Mouse (Mus musculus) midbrain, embryonic 14.5 days (tissue): ENCODE results near the gene Fkrp. TPM values are rescaled to one million over a fixed set of nuclear protein-coding genes. Genes with fewer than 3 reads are reported as not detected.

Experiments
- ATAC-seq: fragments of 200-750 bp; cut with Nextera tagmentation; 2 replicates; pipeline ENCODE4 v1.8.0; 2017; ENCODE audit warnings: moderate number of reproducible peaks, moderate library complexity; ENCODE audit not compliant: low FRiP score, low TSS enrichment
- DNase-seq: peaks from one replicate; pipeline ENCODE4 v3.0.0-alpha.2; 2015
- H3K27ac ChIP-seq: fragments of 300-500 bp; sonication (generic); replicated peaks from 2 replicates; pipeline ENCODE4 v1.5.1; 2014; ENCODE audit warnings: mild to moderate bottlenecking, low read depth, low read length, moderate library complexity
- H3K27me3 ChIP-seq: fragments of 300-500 bp; sonication (generic); 2 replicates; pipeline ENCODE4 v1.6.1; 2014; ENCODE audit warnings: low read length, control low read depth, mixed read lengths; ENCODE audit not compliant: control insufficient read depth, insufficient read depth
- H3K36me3 ChIP-seq: fragments of 300-500 bp; sonication (generic); 2 replicates; pipeline ENCODE4 v1.6.1; 2014; ENCODE audit warnings: low read length, control low read depth; ENCODE audit not compliant: control insufficient read depth, insufficient read depth
- H3K4me1 ChIP-seq: fragments of 300-500 bp; sonication (generic); 2 replicates; pipeline ENCODE4 v1.6.1; 2014; ENCODE audit warnings: mild to moderate bottlenecking, antibody characterized with exemption, low read length, control low read depth; ENCODE audit not compliant: control insufficient read depth, insufficient read depth
- H3K4me2 ChIP-seq: fragments of 300-500 bp; sonication (generic); 2 replicates; pipeline ENCODE4 v1.6.1; 2014; ENCODE audit warnings: mild to moderate bottlenecking, low read length, moderate library complexity
- H3K4me3 ChIP-seq: fragments of 300-500 bp; sonication (generic); replicated peaks from 2 replicates; pipeline ENCODE4 v1.5.1; 2014; ENCODE audit warnings: low read depth, low read length
- H3K9ac ChIP-seq: fragments of 300-500 bp; sonication (generic); replicated peaks from 2 replicates; pipeline ENCODE4 v1.6.1; 2014; ENCODE audit warnings: mild to moderate bottlenecking, low read length, moderate library complexity
- H3K9me3 ChIP-seq: fragments of 300-500 bp; sonication (generic); 2 replicates; pipeline ENCODE4 v1.6.1; 2016; ENCODE audit warnings: low read length, control low read depth, mixed read lengths; ENCODE audit not compliant: control insufficient read depth
- WGBS: fragments of 180-500 bp; shearing (Covaris S2); extraction: QIAGEN DNeasy Blood & Tissue Kit; methylation state at CpG from one replicate; pipeline ENCODE4 v1.1.7; 2014; 5-methylcytosine and 5-hydroxymethylcytosine counted together
- polyA plus RNA-seq: library from polyadenylated mRNA; unstranded; fragments of >200 nt; fragmentation: Nextera tagmentation; extraction: Ambion mirVana; gene quantifications from 2 replicates; pipeline ENCODE4 v1.2.1, GENCODE M21; 2014

Gene Fkrp
- polyA plus RNA-seq, 1 experiment from 2014 or later: 48.7 TPM

- WGBS: 77% methylated on average over 4 of the region's 4 CpGs
- Histone ChIP-seq H3K27me3 (no peaks in the 10 kb centered on the region), H3K27ac (no peak overlapping the region), H3K4me3 (no peak overlapping the region), H3K4me2 (no peak overlapping the region), H3K9me3 (no peaks in the 10 kb centered on the region), H3K4me1 (peaks cover 43% of the 10 kb centered on the region), H3K36me3 (peaks cover 43% of the 10 kb centered on the region), H3K9ac (no peak overlapping the region)
- no peak for ATAC-seq
- no peak for DNase-seq
These were observed 5.2 kb upstream of the Fkrp start for GRCm38 (mm10) chr7:16821669-16822101.

- Histone ChIP-seq H3K4me2 (0 out of 2 replicates have a peak overlapping the region, but pooled peaks have one; percentile 7), H3K9me3 (no peaks in the 10 kb centered on the region), H3K9ac (no peak overlapping the region), H3K4me1 (peaks cover 43% of the 10 kb centered on the region), H3K4me3 (no peak overlapping the region), H3K36me3 (peaks cover 38% of the 10 kb centered on the region), H3K27ac (no peak overlapping the region), H3K27me3 (no peaks in the 10 kb centered on the region)
- whole genome bisulfite sequencing: 41% methylated on average over 3 of the region's 3 CpGs
- no peak for ATAC-seq
- no peak for DNase-seq
These were observed 4.6 kb upstream of the Fkrp start for GRCm38 (mm10) chr7:16821091-16821490.

GRCm38 (mm10) chr7:16820271-16820763, 3.8 kb upstream of the Fkrp start:
- H3K27me3 ChIP-seq: no peaks in the 10 kb centered on the region
- H3K9ac ChIP-seq: no peak overlapping the region
- H3K36me3 ChIP-seq: peaks cover 30% of the 10 kb centered on the region
- WGBS: 73% methylated on average over 5 of the region's 5 CpGs
- H3K4me2 ChIP-seq: no peak overlapping the region
- H3K4me3 ChIP-seq: no peak overlapping the region
- H3K9me3 ChIP-seq: no peaks in the 10 kb centered on the region
- H3K4me1 ChIP-seq: peaks cover 47% of the 10 kb centered on the region
- ATAC-seq (no peak), DNase-seq (no peak)
- H3K27ac ChIP-seq: no peak overlapping the region

- 72% methylated on average over 5 of the region's 5 CpGs for WGBS
- H3K27ac ChIP-seq: no peak overlapping the region
- peaks cover 52% of the 10 kb centered on the region for H3K4me1 ChIP-seq
- no peak overlapping the region for H3K4me3 ChIP-seq
- no peaks in the 10 kb centered on the region for H3K27me3 ChIP-seq
- DNase-seq: no peak
- no peak for ATAC-seq
- no peaks in the 10 kb centered on the region for H3K9me3 ChIP-seq
- no peak overlapping the region for H3K9ac ChIP-seq
- 0 out of 2 replicates have a peak overlapping the region, but pooled peaks have one; percentile 1 for H3K4me2 ChIP-seq
- H3K36me3 ChIP-seq: peaks cover 25% of the 10 kb centered on the region
These were observed 3.3 kb upstream of the Fkrp start for GRCm38 (mm10) chr7:16819794-16820193.

GRCm38 (mm10) chr7:16817693-16818092, 1.2 kb upstream of the Fkrp start:
- Histone ChIP-seq H3K9me3 (no peaks in the 10 kb centered on the region), H3K36me3 (peaks cover 8% of the 10 kb centered on the region; the same call in 1 of the 2 replicates), H3K4me3 (peak overlapping the region; percentile 98), H3K4me2 (peak overlapping the region; percentile 91), H3K4me1 (peaks cover 67% of the 10 kb centered on the region), H3K27ac (peak overlapping the region; percentile 100; the same call in 1 of the 2 replicates), H3K27me3 (peaks cover 1% of the 10 kb centered on the region; the same call in 1 of the 2 replicates), H3K9ac (peak overlapping the region; percentile 99)
- DNase-seq (no peak), ATAC-seq (no peak)
- WGBS: 34% methylated on average over 3 of the region's 3 CpGs

- WGBS: under 1% methylated on average over 51 of the region's 55 CpGs
- peak overlapping the region; percentile 99 for H3K9ac ChIP-seq
- peaks cover 7% of the 10 kb centered on the region; the same call in 1 of the 2 replicates for H3K27me3 ChIP-seq
- peak overlapping the region; percentile 91 for H3K4me2 ChIP-seq
- H3K36me3 ChIP-seq: 0 out of 2 replicates have a peak, but pooled peaks cover 3% of the 10 kb centered on the region
- H3K27ac ChIP-seq: peak overlapping the region; percentile 100
- H3K4me1 ChIP-seq: peaks cover 71% of the 10 kb centered on the region
- H3K9me3 ChIP-seq: no peaks in the 10 kb centered on the region
- H3K4me3 ChIP-seq: peak overlapping the region; percentile 98
- DNase-seq (peak; percentile 98), ATAC-seq (peak; percentile 81)
These were observed 456 bp downstream of the Fkrp start for GRCm38 (mm10) chr7:16816078-16816474.

- ATAC-seq (peak; percentile 84), DNase-seq (peak; percentile 91)
- Histone ChIP-seq H3K36me3 (0 out of 2 replicates have a peak, but pooled peaks cover 3% of the 10 kb centered on the region), H3K27me3 (peaks cover 7% of the 10 kb centered on the region; the same call in 1 of the 2 replicates), H3K27ac (peak within 1 kb of the TSS; percentile 100), H3K4me1 (peaks cover 67% of the 10 kb centered on the region), H3K9ac (peak within 1 kb of the TSS; percentile 99), H3K4me3 (peak within 1 kb of the TSS; percentile 98), H3K9me3 (no peaks in the 10 kb centered on the region), H3K4me2 (peak within 1 kb of the TSS; percentile 91)
- WGBS: 3% methylated on average over 1 of the region's 1 CpGs
These were observed 1.1 kb downstream of the Fkrp start, which contains the start of gene Strn4 for GRCm38 (mm10) chr7:16815351-16815941. Gene Strn4, plus strand, starts transcription at chr7:16815889.

GRCm38 (mm10) chr7:16812505-16812904, 4.0 kb downstream of the Fkrp start:
- Histone ChIP-seq H3K4me1 (peaks cover 39% of the 10 kb centered on the region), H3K27ac (no peak overlapping the region; the same call in 1 of the 2 replicates), H3K27me3 (peaks cover 7% of the 10 kb centered on the region; the same call in 1 of the 2 replicates), H3K4me2 (0 out of 2 replicates have a peak overlapping the region, but pooled peaks have one; percentile 83), H3K9me3 (no peaks in the 10 kb centered on the region), H3K9ac (no peak overlapping the region), H3K36me3 (peaks cover 16% of the 10 kb centered on the region; the same call in 1 of the 2 replicates), H3K4me3 (no peak overlapping the region)
- ATAC-seq: no peak
- WGBS: 88% methylated on average over 2 of the region's 2 CpGs
- peak; percentile 36 for DNase-seq
